Mouse (Mus musculus) megakaryocyte, embryonic 14.5 days (primary cell): ENCODE data around the gene Prdm1. TPM values are rescaled to one million over a fixed set of nuclear protein-coding genes. Genes with fewer than 3 reads are reported as not detected.

Experiments used
- H3K27me3 ChIP-seq: replicated peaks from 2 replicates; pipeline ENCODE3; 2012; ENCODE audit warnings: inconsistent platforms
- H3K36me3 ChIP-seq: replicated peaks from 2 replicates; pipeline ENCODE3; 2012; ENCODE audit warnings: low read length, inconsistent platforms, mixed read lengths
- H3K4me1 ChIP-seq: 2 replicates; pipeline ENCODE4 v1.6.1; 2012; ENCODE audit warnings: inconsistent platforms
- H3K4me3 ChIP-seq: replicated peaks from 2 replicates; pipeline ENCODE3; 2012; ENCODE audit warnings: moderate library complexity, mild to moderate bottlenecking, inconsistent platforms
- H3K9me3 ChIP-seq: 2 replicates; pipeline ENCODE4 v1.6.1; 2012; ENCODE audit warnings: inconsistent platforms
- FLI1 ChIP-seq: IDR thresholded peaks from 2 replicates; pipeline ENCODE4 v1.6.1; 2012; ENCODE audit warnings: low read length, inconsistent platforms, mixed read lengths
- GATA1 ChIP-seq: IDR thresholded peaks from 3 replicates; pipeline ENCODE4 v1.6.1; 2012; ENCODE audit warnings: mixed read lengths, low read length, inconsistent platforms, borderline replicate concordance
- polyA plus RNA-seq: library from polyadenylated mRNA; stranded (reverse); fragments of >175 nt; gene quantifications from 2 replicates; pipeline ENCODE4 v1.2.3, GENCODE M21; 2012; ENCODE audit warnings: low replicate concordance; ENCODE audit not compliant: insufficient read depth

Prdm1 gene
- polyA plus RNA-seq, 1 experiment = 0.81 TPM

DNA sequence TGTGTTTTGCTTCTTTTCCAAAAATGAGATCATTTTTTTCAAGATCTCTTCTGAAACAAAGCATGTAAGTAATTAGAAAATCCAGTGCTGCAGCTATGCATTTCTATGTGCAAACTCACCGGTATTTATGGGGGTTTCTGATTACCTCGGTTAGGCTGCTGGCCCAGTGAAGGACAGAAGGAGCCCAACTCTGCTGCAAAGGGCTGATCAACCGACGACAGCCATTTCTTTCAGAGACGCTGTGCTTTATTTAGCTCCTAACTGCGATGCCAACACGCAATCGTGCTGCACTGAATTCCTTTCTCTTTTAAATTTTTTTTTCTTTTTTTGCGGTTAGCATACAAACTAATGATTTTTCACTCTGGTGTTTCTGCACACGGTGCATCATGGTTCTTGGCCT, 126.7 kb downstream of the Prdm1 start:
- H3K9me3 ChIP-seq = no peaks in the 10 kb centered on the region
- H3K27me3 ChIP-seq = peaks cover 15% of the 10 kb centered on the region
- TF ChIP-seq GATA1 (no peak), FLI1 (no peak)
- no peak overlapping the region for H3K4me3 ChIP-seq
- no peaks in the 10 kb centered on the region for H3K36me3 ChIP-seq
- peaks cover 8% of the 10 kb centered on the region for H3K4me1 ChIP-seq

- H3K36me3 ChIP-seq = no peaks in the 10 kb centered on the region
- TF ChIP-seq GATA1 (no peak), FLI1 (no peak)
- no peaks in the 10 kb centered on the region for H3K9me3 ChIP-seq
- H3K4me1 ChIP-seq = peaks cover 8% of the 10 kb centered on the region
- H3K4me3 ChIP-seq = no peak overlapping the region
- H3K27me3 ChIP-seq = peaks cover 17% of the 10 kb centered on the region
Measured at GRCm38 (mm10) chr10:44400602-44401001, 127.7 kb downstream of the Prdm1 start.

DNA sequence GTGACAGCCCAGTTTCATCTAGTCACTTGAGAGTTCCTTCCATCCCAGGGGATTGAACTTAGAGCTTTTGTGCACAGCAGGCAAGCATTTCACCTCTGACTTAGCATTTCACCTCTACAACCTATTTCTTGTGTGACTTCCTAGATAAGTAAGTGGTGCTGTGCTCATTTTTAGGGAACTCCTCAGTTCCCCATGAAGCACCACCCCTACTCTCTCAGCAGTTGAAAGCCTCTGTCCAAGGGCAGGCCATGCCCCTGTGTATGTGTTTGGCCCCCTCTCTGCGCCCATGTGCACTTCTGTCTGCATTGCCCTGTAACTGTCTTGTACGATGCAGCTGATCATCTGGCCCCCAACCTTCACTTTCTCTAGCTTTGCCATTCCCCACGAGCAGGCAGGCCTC, 128.2 kb downstream of the Prdm1 start:
- TF ChIP-seq GATA1 = no peak
- TF ChIP-seq FLI1 = no peak
- H3K4me1 ChIP-seq = peaks cover 8% of the 10 kb centered on the region
- H3K36me3 ChIP-seq = no peaks in the 10 kb centered on the region
- peaks cover 17% of the 10 kb centered on the region for H3K27me3 ChIP-seq
- H3K9me3 ChIP-seq = no peaks in the 10 kb centered on the region
- H3K4me3 ChIP-seq = no peak overlapping the region

- H3K4me3 ChIP-seq = no peak overlapping the region
- H3K4me1 ChIP-seq = no peaks in the 10 kb centered on the region
- peaks cover 11% of the 10 kb centered on the region for H3K27me3 ChIP-seq
- no peaks in the 10 kb centered on the region for H3K36me3 ChIP-seq
- TF ChIP-seq GATA1 = no peak
- no peak for TF ChIP-seq FLI1
- no peaks in the 10 kb centered on the region for H3K9me3 ChIP-seq
Measured at GRCm38 (mm10) chr10:44392855-44393254, 135.4 kb downstream of the Prdm1 start.

DNA sequence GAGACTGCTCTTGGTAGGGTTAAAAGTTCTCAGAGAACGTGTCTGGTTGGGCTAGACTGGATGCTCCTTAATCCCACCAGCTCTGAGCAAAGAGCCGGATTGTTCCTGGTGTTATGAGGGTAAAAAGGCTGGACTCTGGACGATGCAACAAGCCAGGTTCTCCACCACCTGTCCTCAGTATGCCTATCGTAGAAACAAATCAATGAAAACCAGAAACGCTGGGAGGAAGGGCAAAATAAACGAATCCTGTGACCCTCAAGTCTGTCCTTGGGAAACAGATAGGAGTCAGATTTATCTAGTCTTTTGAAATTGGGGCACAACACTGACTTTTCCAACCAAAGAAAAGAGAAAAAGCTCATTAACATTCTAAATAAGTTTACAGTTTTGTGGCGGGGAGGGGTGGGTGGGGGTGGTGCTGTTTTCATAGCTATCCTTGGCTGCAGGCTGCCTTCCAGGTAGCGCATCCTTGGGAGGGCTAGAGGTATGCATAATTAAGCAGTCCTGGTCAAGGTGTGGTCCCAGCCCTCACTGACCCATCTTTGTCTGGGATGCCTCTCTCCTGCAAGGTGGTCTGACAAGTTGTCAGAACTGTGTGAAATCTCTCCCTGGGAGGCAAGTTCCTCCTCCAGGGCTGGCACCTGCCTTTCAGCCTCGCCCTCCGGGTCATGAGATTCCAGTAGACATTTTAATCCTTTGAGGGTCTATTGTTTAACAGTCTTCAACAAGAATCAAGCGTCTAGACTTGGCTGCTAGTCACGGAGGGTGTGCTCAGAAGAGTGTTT, 136.6 kb downstream of the Prdm1 start:
- Histone ChIP-seq H3K4me1 (no peaks in the 10 kb centered on the region), H3K4me3 (no peak overlapping the region), H3K9me3 (no peaks in the 10 kb centered on the region), H3K27me3 (peaks cover 4% of the 10 kb centered on the region), H3K36me3 (no peaks in the 10 kb centered on the region)
- TF ChIP-seq FLI1 (no peak), GATA1 (no peak)

DNA sequence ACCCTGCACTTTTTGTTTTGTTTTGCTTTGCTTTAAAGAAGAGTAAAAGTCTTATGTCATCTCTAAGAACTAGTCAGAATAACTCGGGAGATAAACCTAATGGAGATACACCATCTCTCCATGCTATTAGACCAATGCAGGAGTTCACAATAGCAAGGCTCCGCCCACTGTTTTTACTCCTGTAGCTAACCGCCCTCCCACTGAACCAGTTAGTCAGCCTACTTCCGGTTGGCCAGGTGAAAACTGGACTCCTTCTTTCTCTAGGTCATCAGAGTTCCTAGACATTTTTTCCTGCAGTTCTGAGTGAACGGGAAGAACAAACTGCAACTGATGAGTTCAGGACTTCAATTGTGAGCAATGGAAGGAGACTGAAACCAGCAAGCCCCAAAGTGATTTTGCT, 138.0 kb downstream of the Prdm1 start:
- Histone ChIP-seq H3K27me3 (peaks cover 5% of the 10 kb centered on the region), H3K4me1 (no peaks in the 10 kb centered on the region), H3K9me3 (no peaks in the 10 kb centered on the region), H3K4me3 (no peak overlapping the region), H3K36me3 (no peaks in the 10 kb centered on the region)
- no peak for TF ChIP-seq GATA1
- no peak for TF ChIP-seq FLI1

DNA sequence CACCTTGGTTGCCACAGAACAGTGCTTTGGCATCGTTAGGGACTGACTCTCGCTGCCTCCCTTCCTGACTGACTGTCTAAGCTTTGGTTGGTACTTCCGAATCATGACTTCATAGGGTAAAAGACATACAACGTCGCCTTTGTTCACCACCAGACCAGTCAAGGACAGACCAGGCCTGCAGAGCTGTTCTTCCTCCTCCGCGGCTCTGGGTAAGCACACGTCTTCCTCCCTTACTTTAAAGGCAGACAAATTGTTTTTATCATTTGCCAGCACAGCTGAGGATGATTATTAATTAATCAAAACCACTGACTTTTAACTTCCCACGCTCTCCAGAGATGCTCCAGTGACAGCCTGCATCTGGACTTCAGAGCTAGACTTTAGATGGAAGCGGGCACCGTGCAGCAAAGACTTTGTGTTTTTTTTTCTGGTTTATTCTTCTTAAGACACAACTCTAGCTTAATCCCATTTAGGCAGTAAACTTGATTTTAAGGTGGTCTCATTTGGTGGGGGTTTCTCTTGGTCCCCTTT, 139.5 kb downstream of the Prdm1 start:
- no peaks in the 10 kb centered on the region for H3K9me3 ChIP-seq
- H3K36me3 ChIP-seq = no peaks in the 10 kb centered on the region
- no peaks in the 10 kb centered on the region for H3K4me1 ChIP-seq
- peaks cover 10% of the 10 kb centered on the region for H3K27me3 ChIP-seq
- no peak overlapping the region for H3K4me3 ChIP-seq
- TF ChIP-seq GATA1 = no peak
- no peak for TF ChIP-seq FLI1
